Mouse (Mus musculus) MEL (cell line): ENCODE data around the gene Ints12. TPM values are rescaled to one million over a fixed set of nuclear protein-coding genes. Genes with fewer than 3 reads are reported as not detected.

Experiments
- DNase-seq: peaks from one replicate; pipeline ENCODE4 v3.0.0; 2011; ENCODE audit warnings: low read depth, low spot score
- H3K27ac ChIP-seq: 2 replicates; pipeline ENCODE4 v1.5.1; 2012; ENCODE audit warnings: low read depth, mild to moderate bottlenecking, control low read depth, low read length, moderate library complexity; ENCODE audit not compliant: control insufficient read depth
- H3K27me3 ChIP-seq, 2 experiments: fragments of 150-350 bp in 1 of 2; sonication (generic) in 1 of 2; 2 replicates each; pipeline ENCODE4 v1.6.1; 2012; ENCODE audit warnings: low read length in 2 of 2, mild to moderate bottlenecking in 2 of 2, improper control_type of control experiment in 1 of 2, moderate library complexity in 1 of 2; ENCODE audit not compliant: insufficient read depth in 2 of 2, control insufficient read depth in 1 of 2
- H3K36me3 ChIP-seq, 2 experiments: 2 replicates each; pipeline ENCODE4 v1.6.1; 2012 to 2014; ENCODE audit warnings: low read length in 2 of 2, improper control_type of control experiment in 1 of 2, inconsistent platforms in 1 of 2, mild to moderate bottlenecking in 1 of 2; ENCODE audit not compliant: insufficient read depth in 2 of 2, control insufficient read depth in 1 of 2
- H3K4me1 ChIP-seq, 2 experiments: fragments of 150-350 bp in 1 of 2; sonication (generic) in 1 of 2; 2 replicates each; pipeline ENCODE4 v1.6.1; 2012; ENCODE audit warnings: low read length in 2 of 2, improper control_type of control experiment in 1 of 2, mild to moderate bottlenecking in 1 of 2; ENCODE audit not compliant: insufficient read depth in 2 of 2, control insufficient read depth in 1 of 2
- H3K4me3 ChIP-seq, 2 experiments: fragments of 150-350 bp in 1 of 2; sonication (generic) in 1 of 2; 2 replicates each; pipeline ENCODE4 v1.5.1; 2012; ENCODE audit warnings: low read depth in 2 of 2, low read length in 2 of 2, mild to moderate bottlenecking in 2 of 2, moderate library complexity in 2 of 2, control low read depth in 1 of 2, improper control_type of control experiment in 1 of 2; ENCODE audit not compliant: control insufficient read depth in 1 of 2, insufficient read depth in 1 of 2
- H3K79me2 ChIP-seq: 2 replicates; pipeline ENCODE4 v1.6.1; 2012; ENCODE audit warnings: mild to moderate bottlenecking, low read length, moderate library complexity; ENCODE audit not compliant: control insufficient read depth, poor library complexity, insufficient read depth
- H3K9ac ChIP-seq: 2 replicates; pipeline ENCODE4 v1.6.1; 2012; ENCODE audit warnings: low read depth, mild to moderate bottlenecking, control low read depth, low read length, moderate library complexity; ENCODE audit not compliant: control insufficient read depth, poor library complexity, severe bottlenecking
- H3K9me3 ChIP-seq: fragments of 150-350 bp; sonication (generic); replicated peaks from 2 replicates; pipeline ENCODE4 v1.6.1; 2012; ENCODE audit warnings: mild to moderate bottlenecking, low read length, improper control_type of control experiment, moderate library complexity; ENCODE audit not compliant: insufficient read depth
- BHLHE40 ChIP-seq: IDR thresholded peaks from 2 replicates; pipeline ENCODE4 v1.6.1; 2012; ENCODE audit warnings: low read depth, mild to moderate bottlenecking, inconsistent platforms, low read length, improper control_type of control experiment, borderline replicate concordance
- CHD1 ChIP-seq: IDR thresholded peaks from 2 replicates; pipeline ENCODE4 v1.6.1; 2012; ENCODE audit warnings: low read depth, mild to moderate bottlenecking, inconsistent platforms, low read length, improper control_type of control experiment
- CHD2 ChIP-seq: IDR thresholded peaks from 2 replicates; pipeline ENCODE4 v1.6.1; 2011; ENCODE audit warnings: low read length, improper control_type of control experiment
- CTCF ChIP-seq, 3 experiments: IDR thresholded peaks in 2 of 3; conservative IDR thresholded peaks in 1 of 3; 2 replicates each; pipeline ENCODE4 v1.5.1; 2011 to 2012; ENCODE audit warnings: low read length in 3 of 3, low read depth in 2 of 3, mild to moderate bottlenecking in 2 of 3, improper control_type of control experiment in 1 of 3, inconsistent platforms in 1 of 3, mixed read lengths in 1 of 3, moderate library complexity in 1 of 3; ENCODE audit not compliant: control insufficient read depth in 1 of 3, insufficient read depth in 1 of 3, poor library complexity in 1 of 3, severe bottlenecking in 1 of 3
- ETS1 ChIP-seq: IDR thresholded peaks from 2 replicates; pipeline ENCODE4 v1.6.1; 2012; ENCODE audit warnings: low read depth, mild to moderate bottlenecking, inconsistent platforms, low read length, improper control_type of control experiment, moderate library complexity
- GABPA ChIP-seq: IDR thresholded peaks from 2 replicates; pipeline ENCODE4 v1.6.1; 2012; ENCODE audit warnings: low read depth, mild to moderate bottlenecking, inconsistent platforms, low read length, improper control_type of control experiment, moderate library complexity
- GATA1 ChIP-seq: IDR thresholded peaks from 2 replicates; pipeline ENCODE4 v1.6.1; 2011; ENCODE audit warnings: low read depth, low read length, improper control_type of control experiment
- HCFC1 ChIP-seq: IDR thresholded peaks from 2 replicates; pipeline ENCODE4 v1.6.1; 2012; ENCODE audit warnings: low read depth, mild to moderate bottlenecking, inconsistent platforms, low read length, improper control_type of control experiment, moderate library complexity
- JUND ChIP-seq: IDR thresholded peaks from 2 replicates; pipeline ENCODE4 v1.6.1; 2011; ENCODE audit warnings: low read depth, mild to moderate bottlenecking, improper control_type of control experiment, low read length
- MAX ChIP-seq: IDR thresholded peaks from 2 replicates; pipeline ENCODE4 v1.6.1; 2011; ENCODE audit warnings: low read length, improper control_type of control experiment
- MXI1 ChIP-seq: IDR thresholded peaks from 2 replicates; pipeline ENCODE4 v1.6.1; 2011; ENCODE audit warnings: mild to moderate bottlenecking, low read depth, low read length, improper control_type of control experiment
- MYB ChIP-seq: IDR thresholded peaks from 2 replicates; pipeline ENCODE4 v1.6.1; 2011; ENCODE audit warnings: mild to moderate bottlenecking, low read depth, low read length, improper control_type of control experiment
- MYC ChIP-seq: IDR thresholded peaks from 2 replicates; pipeline ENCODE4 v1.6.1; 2011; ENCODE audit warnings: low read depth, mild to moderate bottlenecking, low read length, improper control_type of control experiment, moderate library complexity
- POLR2A ChIP-seq, 2 experiments: IDR thresholded peaks; 2 replicates each; pipeline ENCODE4 v1.6.1; 2011 to 2012; ENCODE audit warnings: low read length in 2 of 2, mild to moderate bottlenecking in 2 of 2, control low read depth in 1 of 2, improper control_type of control experiment in 1 of 2, low read depth in 1 of 2, moderate library complexity in 1 of 2; ENCODE audit not compliant: control insufficient read depth in 1 of 2, insufficient read depth in 1 of 2, poor library complexity in 1 of 2
- POLR2AphosphoS5 ChIP-seq: IDR thresholded peaks from 2 replicates; pipeline ENCODE4 v1.6.1; 2012; ENCODE audit warnings: low read depth, borderline replicate concordance, mild to moderate bottlenecking, inconsistent platforms, low read length, moderate library complexity, mixed read lengths
- SIN3A ChIP-seq: IDR thresholded peaks from 2 replicates; pipeline ENCODE4 v1.6.1; 2012; ENCODE audit warnings: low read length, improper control_type of control experiment, inconsistent platforms
- SMC3 ChIP-seq: IDR thresholded peaks from 2 replicates; pipeline ENCODE4 v1.6.1; 2011; ENCODE audit warnings: low read depth, low read length, improper control_type of control experiment
- TAL1 ChIP-seq: IDR thresholded peaks from 2 replicates; pipeline ENCODE4 v1.6.1; 2012; ENCODE audit warnings: mild to moderate bottlenecking, inconsistent platforms, low read length, moderate library complexity, mixed read lengths
- TCF12 ChIP-seq: IDR thresholded peaks from 2 replicates; pipeline ENCODE4 v1.6.1; 2014; ENCODE audit warnings: low read depth, mild to moderate bottlenecking, inconsistent platforms, low read length, improper control_type of control experiment, moderate library complexity
- UBTF ChIP-seq: IDR thresholded peaks from 2 replicates; pipeline ENCODE4 v1.6.1; 2012; ENCODE audit warnings: low read depth, mild to moderate bottlenecking, inconsistent platforms, low read length, improper control_type of control experiment, moderate library complexity, borderline replicate concordance; ENCODE audit not compliant: insufficient read depth
- ZMIZ1 ChIP-seq: IDR thresholded peaks from 2 replicates; pipeline ENCODE4 v1.6.1; 2012; ENCODE audit warnings: low read depth, mild to moderate bottlenecking, inconsistent platforms, low read length, improper control_type of control experiment, moderate library complexity
- polyA plus RNA-seq, 2 experiments: library from polyadenylated mRNA; stranded (reverse) in 1 of 2; unstranded in 1 of 2; fragments of >175 nt in 1 of 2; fragments of >200 nt in 1 of 2; gene quantifications; 2 replicates each; pipeline versions ENCODE4 v1.2.1 to v1.2.4; 2012; ENCODE audit warnings: low replicate concordance in 2 of 2, low read depth in 1 of 2; ENCODE audit not compliant: insufficient read length in 2 of 2, insufficient read depth in 1 of 2, missing spikeins in 1 of 2
- total RNA-seq: library from RNA; depleted of rRNA; stranded (reverse); fragments of 300-350 nt; gene quantifications from 2 replicates; pipeline ENCODE4 v1.2.3, GENCODE M21; 2012

Gene Ints12
- total and polyA plus RNA-seq, 3 experiments, result 13.8 to 15.2 TPM; not detected in 1

DNA sequence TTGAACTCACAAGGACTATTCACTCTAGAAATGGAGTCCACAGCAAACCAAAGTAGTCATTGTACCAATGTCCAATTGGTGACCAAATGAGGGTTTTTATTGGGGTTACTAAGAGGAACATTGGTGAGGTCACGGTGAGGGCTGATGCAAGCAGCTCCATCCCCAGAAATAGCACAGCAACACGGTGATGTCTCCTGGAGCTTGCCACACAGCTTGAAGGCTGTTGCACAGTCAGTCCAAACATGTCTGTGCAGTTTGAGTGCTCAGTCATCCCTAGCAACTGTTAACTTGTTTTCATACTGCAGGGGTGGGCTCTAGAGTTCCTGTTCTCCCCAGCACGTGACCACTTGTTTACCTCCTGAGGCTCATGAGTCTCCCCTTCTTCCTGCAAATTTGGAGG, 12.1 kb downstream of the Ints12 start:
- Histone ChIP-seq H3K27ac (no peak overlapping the region), H3K79me2 (no peaks in the 10 kb centered on the region), H3K36me3 (peaks cover 6 to 19% of the 10 kb centered on the region in 2 experiments), H3K4me1 (peaks cover 0 to 2% of the 10 kb centered on the region in 2 experiments; a peak in 1 of 4 replicates), H3K27me3 (no peaks in the 10 kb centered on the region), H3K9me3 (no peaks in the 10 kb centered on the region), H3K4me3 (no peak overlapping the region), H3K9ac (no peak overlapping the region)
- no peak for DNase-seq
- no peak for TF ChIP-seq POLR2A (IDR thresholded peaks at IDR 0.05; ENCODE audit: control insufficient read depth in 1 of 2, insufficient read depth in 1 of 2, low read depth in 1 of 2, low read length in 2 of 2, poor library complexity in 1 of 2)
- no peak for TF ChIP-seq BHLHE40

DNA sequence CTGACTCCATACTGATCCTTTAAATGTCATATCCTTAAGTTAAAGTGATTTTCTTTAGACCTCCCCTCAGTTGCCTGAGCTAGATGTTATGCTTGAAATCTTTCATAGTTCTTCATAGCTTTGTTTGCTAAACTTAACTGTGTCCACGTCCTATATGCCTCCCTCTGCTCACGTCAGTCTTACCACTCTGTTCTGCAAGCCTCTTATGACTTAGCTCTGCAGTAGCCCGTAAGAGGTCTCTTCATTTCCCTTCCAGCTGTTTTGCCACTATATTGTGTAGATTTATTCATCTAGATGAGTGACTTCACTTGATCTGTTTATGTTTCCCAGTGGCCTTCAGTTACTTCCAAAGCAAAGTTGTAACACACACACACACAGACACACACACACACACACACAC, 12.8 kb downstream of the Ints12 start:
- TF ChIP-seq JUND (no peak), ZMIZ1 (no peak), TCF12 (no peak), HCFC1 (no peak), CHD2 (no peak), SMC3 (no peak), ETS1 (no peak)
- DNase-seq, result no peak
- H3K9me3 ChIP-seq, result no peaks in the 10 kb centered on the region
- no peak overlapping the region for H3K9ac ChIP-seq
- H3K36me3 ChIP-seq, result peaks cover 2 to 18% of the 10 kb centered on the region in 2 experiments; a peak in 3 of 4 replicates
- H3K27ac ChIP-seq, result no peak overlapping the region
- no peaks in the 10 kb centered on the region for H3K4me1 ChIP-seq
- no peaks in the 10 kb centered on the region for H3K27me3 ChIP-seq
- H3K79me2 ChIP-seq, result no peaks in the 10 kb centered on the region
- H3K4me3 ChIP-seq, result no peak overlapping the region

DNA sequence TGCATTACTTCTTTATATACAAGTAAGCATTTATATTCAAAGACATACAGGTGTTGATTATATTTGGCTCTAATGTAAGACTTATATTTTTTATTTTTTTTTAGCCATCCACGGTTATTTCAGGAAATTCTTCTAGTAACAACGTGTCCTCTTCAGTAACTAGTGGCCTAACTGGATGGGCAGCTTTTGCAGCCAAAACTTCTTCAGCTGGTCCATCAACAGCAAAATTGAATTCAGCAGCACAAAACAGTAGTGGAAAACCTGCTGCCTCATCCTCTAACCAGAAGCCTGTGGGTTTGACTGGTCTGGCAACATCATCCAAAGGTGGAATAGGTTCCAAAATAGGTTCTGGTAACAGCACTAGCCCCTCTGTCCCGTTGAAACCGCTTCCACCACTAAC, 17.1 kb downstream of the Ints12 start:
- Histone ChIP-seq H3K27me3 (no peaks in the 10 kb centered on the region), H3K4me3 (no peak overlapping the region), H3K36me3 (peaks cover 0 to 5% of the 10 kb centered on the region in 2 experiments; a peak in 2 of 4 replicates), H3K9ac (no peak overlapping the region), H3K9me3 (no peaks in the 10 kb centered on the region), H3K4me1 (no peaks in the 10 kb centered on the region), H3K27ac (no peak overlapping the region)
- TF ChIP-seq MYB (no peak), POLR2AphosphoS5 (no peak), CTCF (IDR thresholded peaks at IDR 0.05 in 2 of 3, conservative IDR thresholded peaks at IDR 0.05 in 1 of 3; ENCODE audit: control insufficient read depth in 1 of 3, insufficient read depth in 1 of 3, low read depth in 2 of 3, low read length in 3 of 3, poor library complexity in 1 of 3, severe bottlenecking in 1 of 3) (no peak), TAL1 (no peak), CHD1 (no peak), JUND (no peak), HCFC1 (no peak), MXI1 (no peak), GABPA (no peak), UBTF (no peak), SIN3A (no peak), MAX (no peak), MYC (no peak), GATA1 (no peak), ETS1 (no peak)
- TF ChIP-seq, all 39 proteins: peak for 0
- no peaks in the 10 kb centered on the region for H3K79me2 ChIP-seq
- DNase-seq, result no peak
